Mouse (Mus musculus): ENCODE measurements at regions not wholly inside any gene's neighbourhood (a gene's known extent, or its start where the extent isn't known, plus 50 kb on each side); places are given as distances from the start of the nearest gene placed in this dataset.
A peak's percentile ranks its signal among the peaks of the same experiment; 100 is the strongest.

- Histone ChIP-seq H3K27me3 (replicated peaks) (no peaks in the 10 kb centered on the region), H3K4me1 (no peaks in the 10 kb centered on the region), H3K36me3 (no peaks in the 10 kb centered on the region), H3K4me3 (no peak overlapping the region), H3K4me2 (replicated peaks) (no peak overlapping the region), H3K9me3 (no peaks in the 10 kb centered on the region), H3K9ac (no peak overlapping the region), H3K27ac (no peak overlapping the region)
- ATAC-seq (ENCODE audit: low FRiP score, low read depth): no peak
- 88% methylated on average over 1 of the region's 1 CpGs for WGBS
Measured at GRCm38 (mm10) chr3:45198994-45199589, 179.1 kb upstream of the Pcdh10 start.

DNA sequence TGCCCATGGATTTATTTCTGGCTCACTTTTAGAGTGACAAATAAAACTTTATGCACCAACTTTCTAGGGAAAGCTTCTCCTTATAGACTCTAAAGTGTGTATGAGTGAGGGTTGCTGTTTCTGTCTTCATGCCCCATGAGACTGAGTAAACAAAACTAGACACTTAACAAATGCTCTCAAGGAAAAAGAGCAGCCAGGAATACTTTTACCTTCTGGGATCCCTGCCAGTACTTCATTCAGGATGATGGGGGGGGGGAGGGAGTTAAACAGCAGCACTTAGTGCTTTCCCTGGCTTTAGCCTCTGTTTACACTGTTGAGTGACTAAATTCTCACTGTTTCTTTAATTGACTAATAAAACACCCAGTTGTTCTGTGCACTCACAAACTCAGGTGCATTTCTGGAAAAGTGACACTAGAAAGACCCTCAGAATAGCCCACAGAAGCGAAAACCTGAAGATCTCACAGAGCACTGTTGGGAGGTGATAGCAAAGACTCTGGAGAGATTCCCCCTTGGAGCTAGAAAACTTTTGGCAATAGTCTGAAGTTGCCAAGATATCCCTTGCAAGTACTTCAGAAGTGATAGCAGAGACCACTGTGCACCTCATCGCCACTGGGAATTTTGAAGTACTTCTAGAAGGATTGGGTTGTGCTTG lies 173.7 kb upstream of the Pcdh10 start:
- Histone ChIP-seq H3K36me3 (no peaks in the 10 kb centered on the region), H3K4me2 (replicated peaks) (no peak overlapping the region), H3K4me3 (no peak overlapping the region), H3K9ac (no peak overlapping the region), H3K27me3 (replicated peaks) (no peaks in the 10 kb centered on the region), H3K4me1 (no peaks in the 10 kb centered on the region), H3K9me3 (no peaks in the 10 kb centered on the region), H3K27ac (no peak overlapping the region)
- 82% methylated on average over 2 of the region's 2 CpGs for WGBS
- ATAC-seq (ENCODE audit: low FRiP score, low read depth): no peak

DNA sequence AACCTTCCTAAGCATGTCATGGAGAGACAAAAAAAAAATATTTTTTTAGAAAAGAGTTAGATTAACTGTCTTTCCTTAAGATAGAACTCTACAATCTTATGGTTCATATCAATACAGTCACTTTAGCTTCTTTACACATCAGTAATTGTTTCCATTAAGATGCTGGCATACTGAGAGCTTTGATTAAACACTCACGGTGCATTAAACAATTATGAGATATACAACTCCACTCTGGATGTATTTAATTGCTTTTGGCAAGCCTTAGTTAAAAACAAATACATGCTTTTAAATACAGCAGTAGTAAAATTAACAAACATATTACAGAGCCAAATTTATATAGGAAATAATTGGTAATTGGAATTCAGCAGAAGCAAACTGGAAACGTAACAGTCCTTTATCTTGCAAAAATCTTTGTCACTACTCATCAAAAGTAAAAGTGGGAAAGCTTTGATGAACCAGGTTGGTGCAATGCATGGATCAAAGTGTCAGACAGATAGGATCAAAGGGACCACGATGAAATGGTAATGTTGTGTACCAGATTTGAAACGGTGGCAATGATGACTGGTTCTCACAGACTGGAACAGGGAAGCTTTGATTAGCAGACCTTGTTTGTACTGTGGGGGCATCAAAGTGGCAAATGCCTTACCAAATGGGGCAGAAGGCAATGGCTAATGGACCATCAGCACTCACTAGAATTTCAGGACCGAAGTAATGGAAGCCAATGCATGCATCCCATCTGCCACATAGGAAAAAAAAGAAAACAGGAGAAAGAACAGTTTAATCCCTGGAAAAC lies 146.4 kb upstream of the Pcdh10 start:
- WGBS: 50% methylated on average over 5 of the region's 5 CpGs
- no peak overlapping the region for H3K4me3 ChIP-seq
- no peak overlapping the region for H3K4me2 ChIP-seq (replicated peaks)
- H3K36me3 ChIP-seq: no peaks in the 10 kb centered on the region
- ATAC-seq (ENCODE audit: low FRiP score, low read depth): no peak
- H3K9ac ChIP-seq: no peak overlapping the region
- H3K4me1 ChIP-seq: no peaks in the 10 kb centered on the region
- H3K27ac ChIP-seq: no peak overlapping the region
- no peaks in the 10 kb centered on the region for H3K9me3 ChIP-seq
- H3K27me3 ChIP-seq (replicated peaks): no peaks in the 10 kb centered on the region

GRCm38 (mm10) chr3:45238457-45238856 lies 139.7 kb upstream of the Pcdh10 start:
- Histone ChIP-seq H3K4me1 (no peaks in the 10 kb centered on the region), H3K9ac (no peak overlapping the region), H3K36me3 (no peaks in the 10 kb centered on the region), H3K9me3 (no peaks in the 10 kb centered on the region), H3K27me3 (replicated peaks) (no peaks in the 10 kb centered on the region), H3K27ac (no peak overlapping the region), H3K4me2 (replicated peaks) (no peak overlapping the region), H3K4me3 (no peak overlapping the region)
- 33% methylated on average over 2 of the region's 2 CpGs for WGBS
- no peak for ATAC-seq (ENCODE audit: low FRiP score, low read depth)

- Histone ChIP-seq H3K27ac (no peak overlapping the region), H3K4me3 (no peak overlapping the region), H3K4me1 (no peaks in the 10 kb centered on the region), H3K4me2 (replicated peaks) (no peak overlapping the region), H3K36me3 (no peaks in the 10 kb centered on the region), H3K9ac (no peak overlapping the region), H3K9me3 (no peaks in the 10 kb centered on the region), H3K27me3 (replicated peaks) (no peaks in the 10 kb centered on the region)
- WGBS: 92% methylated on average over 1 of the region's 1 CpGs
- ATAC-seq (ENCODE audit: low FRiP score, low read depth): no peak
Measured at GRCm38 (mm10) chr3:45245456-45245855, 132.7 kb upstream of the Pcdh10 start.

- H3K4me3 ChIP-seq: no peak overlapping the region
- H3K27me3 ChIP-seq (replicated peaks): no peaks in the 10 kb centered on the region
- no peak overlapping the region for H3K27ac ChIP-seq
- 83% methylated on average over 1 of the region's 1 CpGs for WGBS
- H3K4me2 ChIP-seq (replicated peaks): no peak overlapping the region
- no peaks in the 10 kb centered on the region for H3K4me1 ChIP-seq
- no peak for ATAC-seq (ENCODE audit: low FRiP score, low read depth)
- H3K9ac ChIP-seq: no peak overlapping the region
- H3K36me3 ChIP-seq: no peaks in the 10 kb centered on the region
- no peaks in the 10 kb centered on the region for H3K9me3 ChIP-seq
Measured at GRCm38 (mm10) chr3:45246601-45247000, 131.6 kb upstream of the Pcdh10 start.

GRCm38 (mm10) chr3:45276783-45277182 lies 101.4 kb upstream of the Pcdh10 start:
- Histone ChIP-seq H3K4me3 (no peak overlapping the region), H3K9ac (no peak overlapping the region), H3K9me3 (no peaks in the 10 kb centered on the region), H3K27me3 (replicated peaks) (no peaks in the 10 kb centered on the region), H3K27ac (no peak overlapping the region), H3K4me1 (no peaks in the 10 kb centered on the region), H3K4me2 (replicated peaks) (no peak overlapping the region), H3K36me3 (no peaks in the 10 kb centered on the region)
- ATAC-seq (ENCODE audit: low FRiP score, low read depth): no peak
- WGBS: 90% methylated on average over 6 of the region's 6 CpGs

- H3K4me1 ChIP-seq: no peaks in the 10 kb centered on the region
- H3K27me3 ChIP-seq (replicated peaks): no peaks in the 10 kb centered on the region
- peak; percentile 50; the same call in 1 of the 2 replicates for ATAC-seq (ENCODE audit: low FRiP score, low read depth)
- no peaks in the 10 kb centered on the region for H3K9me3 ChIP-seq
- WGBS: 56% methylated on average over 12 of the region's 12 CpGs
- H3K9ac ChIP-seq: no peak overlapping the region
- H3K27ac ChIP-seq: no peak overlapping the region
- no peaks in the 10 kb centered on the region for H3K36me3 ChIP-seq
- H3K4me2 ChIP-seq (replicated peaks): no peak overlapping the region
- H3K4me3 ChIP-seq: no peak overlapping the region
Measured at GRCm38 (mm10) chr3:45297242-45297853, 80.8 kb upstream of the Pcdh10 start.

GRCm38 (mm10) chr3:45319257-45319656 lies 58.9 kb upstream of the Pcdh10 start:
- H3K4me2 ChIP-seq (replicated peaks): no peak overlapping the region
- H3K9ac ChIP-seq: no peak overlapping the region
- no peaks in the 10 kb centered on the region for H3K27me3 ChIP-seq (replicated peaks)
- H3K4me3 ChIP-seq: no peak overlapping the region
- H3K4me1 ChIP-seq: no peaks in the 10 kb centered on the region
- no peak for ATAC-seq (ENCODE audit: low FRiP score, low read depth)
- H3K9me3 ChIP-seq: no peaks in the 10 kb centered on the region
- 46% methylated on average over 2 of the region's 2 CpGs for WGBS
- H3K36me3 ChIP-seq: no peaks in the 10 kb centered on the region
- no peak overlapping the region for H3K27ac ChIP-seq

All from neural tube, embryonic 12.5 days (tissue).